Mouse (Mus musculus) layer of hippocampus, postnatal 10 days (tissue): ENCODE measurements at regions not wholly inside any gene's neighbourhood (a gene's known extent, or its start where the extent isn't known, plus 50 kb on each side); places are given as distances from the start of the nearest gene placed in this dataset.
A peak's percentile ranks its signal among the peaks of the same experiment; 100 is the strongest.
"Not testable (repeated sequence)": the region's sequence is repeated elsewhere in the genome, so short reads cannot be mapped to it uniquely, and the experiment has no call there.

ENCODE experiments used
- DNase-seq, 2 experiments: peaks; one replicate each; pipeline ENCODE4 v3.0.0; 2021; ENCODE audit warnings: low spot score in 2 of 2

DNA sequence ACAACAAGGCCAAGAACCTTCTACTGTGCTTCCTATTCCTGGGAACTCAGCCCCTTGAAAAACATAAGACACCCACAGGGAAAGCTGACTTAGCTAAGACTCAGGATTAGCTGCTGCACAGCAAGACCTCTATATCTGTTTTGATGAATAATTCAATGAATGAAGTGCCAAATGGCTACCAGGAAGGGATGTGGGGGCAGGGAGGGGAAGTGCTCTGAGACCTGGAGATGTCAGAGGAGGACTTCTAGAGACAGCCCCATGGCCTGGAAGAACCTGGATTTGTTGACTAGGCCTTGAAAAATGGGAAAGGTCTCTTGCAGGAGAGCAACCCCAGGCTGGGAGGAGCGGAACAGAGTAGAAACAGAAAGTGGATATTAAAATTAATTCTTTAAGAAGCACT is 388.5 kb upstream of the Klhl29 start:
- DNase-seq: no peak

- no peak for DNase-seq
Measured at GRCm38 (mm10) chr12:5762306-5762927, 386.9 kb upstream of the Klhl29 start.

DNA sequence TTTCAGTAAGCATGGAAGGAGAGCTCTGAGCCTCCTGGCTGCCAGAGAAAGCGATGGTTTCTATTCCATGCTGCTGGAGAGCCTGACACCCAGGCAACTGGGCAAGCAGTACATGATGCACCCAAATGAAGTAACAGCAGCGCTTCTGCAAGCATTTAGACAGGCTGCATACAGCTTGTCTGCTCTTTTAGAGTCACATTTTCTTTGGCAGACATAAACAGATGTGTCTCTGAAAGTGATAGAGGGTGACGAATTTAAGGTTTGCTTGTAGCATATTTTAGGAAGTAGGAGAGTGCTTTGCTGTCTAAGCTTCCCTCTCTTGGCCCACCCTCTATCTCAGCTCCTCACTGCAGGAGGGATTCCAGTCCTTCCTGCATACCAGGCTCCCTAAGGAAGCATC is 384.0 kb upstream of the Klhl29 start:
- no peak for DNase-seq

DNA sequence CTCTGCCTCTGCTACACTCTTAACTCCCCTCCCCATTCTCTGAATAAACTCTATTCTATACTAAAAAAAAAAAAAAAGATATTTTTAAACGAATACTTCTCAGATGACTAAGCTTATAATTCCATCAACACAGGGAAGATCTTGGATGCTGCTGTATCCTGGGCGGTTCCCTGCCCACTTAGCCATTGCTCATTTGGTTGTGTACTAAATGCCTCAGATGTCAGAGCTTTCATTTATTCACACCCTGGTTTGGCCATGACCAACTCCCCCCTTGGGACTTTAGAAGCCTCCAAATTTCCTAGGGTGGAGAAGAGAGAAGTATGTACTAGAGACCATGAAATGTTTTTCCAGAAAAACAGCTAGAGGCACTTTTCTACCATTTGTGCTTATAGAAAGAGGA is 382.3 kb upstream of the Klhl29 start:
- no peak for DNase-seq

DNA sequence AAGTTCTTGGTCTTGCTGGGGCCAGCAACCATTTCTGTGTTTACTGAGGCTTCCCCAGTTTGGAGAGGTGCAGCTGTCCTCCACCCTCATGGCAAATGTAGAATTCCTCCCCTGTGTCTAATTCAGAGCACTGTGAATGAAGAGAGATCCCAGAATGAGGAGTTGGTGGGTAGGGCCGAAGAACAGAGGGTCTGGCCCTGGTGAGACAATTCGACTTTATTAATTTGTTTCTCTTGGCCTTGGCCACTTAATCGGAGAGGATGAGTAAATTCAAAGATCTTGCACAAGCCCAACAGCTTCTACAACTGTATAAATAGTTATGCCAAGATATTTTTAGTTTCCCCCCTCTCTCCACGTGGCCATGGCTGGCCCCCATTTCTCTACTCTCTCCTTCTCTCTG is 381.9 kb upstream of the Klhl29 start:
- no peak for DNase-seq

- no peak for DNase-seq
Measured at GRCm38 (mm10) chr12:5753831-5754230, 378.3 kb upstream of the Klhl29 start.

GRCm38 (mm10) chr12:5744086-5744709 is 368.7 kb upstream of the Klhl29 start:
- no peak for DNase-seq

DNA sequence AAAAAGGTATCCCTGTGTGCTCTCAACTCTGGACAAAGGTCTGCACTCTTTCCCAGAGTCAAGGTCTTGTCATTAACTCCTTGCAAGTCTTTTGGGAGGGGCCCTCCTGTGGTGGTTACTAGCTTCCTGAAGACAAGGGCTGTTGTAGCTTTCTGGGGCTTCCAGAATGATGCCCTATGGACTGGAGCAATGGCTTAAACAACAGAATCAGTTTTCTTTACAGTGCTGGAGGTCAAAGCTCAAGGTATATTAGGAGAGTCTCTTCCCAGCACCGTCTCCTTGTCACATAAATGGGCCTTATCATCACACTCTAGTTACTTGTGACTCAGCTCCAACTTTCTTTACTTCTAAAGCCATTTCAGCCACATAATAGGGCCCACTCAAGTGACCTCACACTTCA is 360.6 kb upstream of the Klhl29 start:
- no peak for DNase-seq

DNA sequence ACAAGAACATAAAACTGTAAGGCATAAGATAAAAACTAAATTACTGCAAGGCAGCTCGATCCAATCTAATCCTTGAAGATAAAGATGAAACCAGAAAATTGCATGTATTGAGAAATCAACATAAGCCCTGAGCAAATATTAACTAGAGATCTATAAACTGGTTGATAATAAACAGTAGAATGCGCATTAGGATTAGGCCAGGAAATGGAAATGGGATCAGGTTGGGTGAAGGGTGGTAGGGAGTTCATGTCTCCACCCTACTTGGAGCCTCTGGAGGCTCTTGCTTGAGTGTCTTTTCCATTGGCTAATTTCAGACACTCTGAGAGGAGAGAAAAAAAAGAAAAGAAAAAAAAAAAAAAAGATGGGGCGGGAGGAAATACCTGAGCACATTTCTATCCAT is 359.4 kb upstream of the Klhl29 start:
- no peak for DNase-seq

GRCm38 (mm10) chr12:5723113-5723512 is 347.6 kb upstream of the Klhl29 start:
- DNase-seq: no peak

GRCm38 (mm10) chr12:5717527-5717926 is 342.0 kb upstream of the Klhl29 start:
- not testable (repeated sequence) for DNase-seq

DNA sequence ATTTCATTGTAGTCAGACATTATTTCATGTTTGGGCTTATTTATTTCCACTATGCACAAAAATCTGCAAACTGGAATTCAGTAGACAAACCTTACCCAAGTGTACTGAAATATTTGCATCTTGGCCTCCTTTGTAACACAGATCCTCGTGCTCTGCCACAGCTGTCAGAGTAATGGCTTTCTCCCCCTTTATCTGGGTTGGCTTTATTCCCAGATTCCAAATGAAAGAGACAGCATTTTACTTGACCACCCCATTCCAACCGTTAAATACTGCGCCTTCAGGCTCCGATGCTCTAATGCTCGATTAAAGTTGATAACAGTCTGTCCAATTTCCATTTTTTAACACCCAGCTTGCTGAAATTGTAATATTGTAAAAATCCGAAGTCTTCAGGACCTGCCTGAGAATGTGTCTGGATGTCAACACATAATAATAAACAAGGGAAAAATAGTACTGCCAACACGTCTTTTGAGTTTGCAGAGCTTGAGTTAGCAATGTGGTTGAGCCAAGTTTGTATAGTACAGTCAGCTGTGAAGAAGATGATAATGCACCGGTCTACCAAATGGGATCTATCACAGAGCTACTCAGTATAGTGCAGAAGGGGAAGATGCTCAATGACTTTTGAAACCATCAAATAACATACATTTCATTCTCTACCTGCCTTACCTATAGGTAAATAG is 323.4 kb upstream of the Klhl29 start:
- DNase-seq: no peak

- no peak for DNase-seq
Measured at GRCm38 (mm10) chr12:5682182-5682581, 306.7 kb upstream of the Klhl29 start.

DNA sequence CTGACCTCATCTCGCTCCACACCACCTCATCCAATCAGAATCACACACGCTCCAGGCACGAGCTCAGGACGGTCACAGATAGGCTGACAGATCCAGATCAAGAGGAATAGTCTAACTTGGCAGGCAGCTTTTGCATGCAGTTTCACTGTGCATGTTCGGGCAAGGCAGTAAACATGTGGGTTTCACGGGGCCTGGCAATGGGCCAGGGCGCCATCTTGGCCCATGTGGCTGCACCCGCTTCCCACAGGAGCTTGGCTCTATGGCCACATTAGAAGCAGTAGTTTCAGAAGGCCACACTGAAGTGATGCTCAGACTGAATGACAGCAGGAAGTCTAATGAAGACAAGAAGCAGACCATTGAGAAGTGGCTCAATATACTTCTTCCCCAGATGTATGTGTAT is 302.6 kb upstream of the Klhl29 start:
- DNase-seq: not testable (repeated sequence)

GRCm38 (mm10) chr12:5668486-5668885 is 293.0 kb upstream of the Klhl29 start:
- no peak for DNase-seq

DNA sequence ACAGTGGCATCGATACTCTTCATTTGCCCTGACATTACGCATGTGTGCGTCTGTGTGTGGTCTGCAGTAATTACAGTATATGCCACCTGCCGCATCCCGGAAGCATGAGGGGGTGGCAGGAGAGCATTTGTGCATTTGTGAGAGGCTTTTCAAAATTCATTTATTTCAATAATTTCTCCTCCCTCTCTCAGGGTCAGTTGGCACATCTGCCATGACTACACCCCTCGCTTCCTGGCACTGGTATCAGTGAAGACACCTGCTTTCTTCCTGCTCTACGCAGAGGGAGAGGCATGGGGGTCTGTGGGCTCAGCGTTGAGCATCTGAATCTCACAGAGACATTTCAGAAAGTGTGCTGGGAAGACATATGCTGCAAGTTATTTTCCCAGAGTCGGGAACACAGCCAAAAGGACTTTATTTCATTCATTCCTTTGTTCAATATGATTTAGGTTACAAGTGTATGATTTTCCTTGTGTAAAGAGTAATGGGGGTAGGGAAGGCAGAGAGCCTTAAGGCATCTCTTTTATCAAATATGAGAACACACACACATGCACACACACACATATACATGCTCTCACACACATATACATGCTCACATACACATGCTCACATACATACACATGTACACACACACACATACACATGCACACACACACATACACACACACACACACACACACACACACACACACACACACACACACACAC is 262.2 kb upstream of the Klhl29 start:
- peak in 1 of 2 experiments; percentile 17 for DNase-seq

DNA sequence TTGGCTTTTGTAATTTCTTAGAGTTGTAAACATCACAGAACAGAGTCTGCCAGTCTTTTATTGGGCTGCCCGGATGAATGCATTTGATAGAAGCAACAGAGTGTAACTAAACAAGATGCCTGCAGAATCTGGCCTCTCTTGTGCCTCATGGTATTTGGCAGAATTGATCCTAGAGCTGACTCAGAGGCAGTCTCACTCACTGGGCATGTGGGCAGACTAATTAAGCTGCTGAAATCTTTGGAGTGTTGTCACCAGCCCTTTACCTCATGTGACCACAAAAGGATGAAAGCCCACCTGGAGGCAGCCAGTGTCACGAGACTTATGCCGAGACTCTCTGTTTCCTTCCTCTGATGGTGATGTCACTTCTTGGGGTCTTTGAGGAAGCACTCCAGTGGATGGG is 258.5 kb upstream of the Klhl29 start:
- no peak for DNase-seq

GRCm38 (mm10) chr12:5601084-5601654 is 225.7 kb upstream of the Klhl29 start:
- no peak for DNase-seq

GRCm38 (mm10) chr12:5599426-5599825 is 223.9 kb upstream of the Klhl29 start:
- DNase-seq: no peak

- DNase-seq: no peak
Measured at GRCm38 (mm10) chr12:5598961-5599360, 223.5 kb upstream of the Klhl29 start.

- peak in 1 of 2 experiments; percentile 16 for DNase-seq
Measured at GRCm38 (mm10) chr12:5572831-5573230, 197.3 kb upstream of the Klhl29 start.

DNA sequence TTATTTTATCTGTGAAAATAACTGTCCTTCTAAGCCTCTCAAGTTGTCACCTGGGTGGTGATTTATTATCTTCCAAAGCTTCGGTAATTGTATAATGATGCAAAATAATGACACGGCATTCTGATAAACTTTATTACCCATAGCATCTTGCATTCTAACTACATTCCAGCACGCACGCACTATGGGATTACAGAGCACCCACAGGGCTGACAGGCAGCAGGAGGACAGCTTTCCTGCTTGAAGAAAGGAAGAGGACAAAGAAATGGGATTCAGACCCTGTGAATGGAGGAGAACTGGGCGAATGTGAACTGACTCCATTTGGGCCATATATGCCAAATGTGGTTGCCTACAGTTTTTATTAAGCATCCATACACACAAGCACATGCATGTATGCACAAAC is 193.5 kb upstream of the Klhl29 start:
- DNase-seq: no peak
